Mouse (Mus musculus): ENCODE measurements around the gene Bhmt. TPM values are rescaled to one million over a fixed set of nuclear protein-coding genes. Genes with fewer than 3 reads are reported as not detected.

The Bhmt gene
- polyA plus RNA-seq (2015; fragmentation: Nextera tagmentation; extraction: Ambion mirVana), result 0.26 and 1.1 TPM in 2 replicates

DNA sequence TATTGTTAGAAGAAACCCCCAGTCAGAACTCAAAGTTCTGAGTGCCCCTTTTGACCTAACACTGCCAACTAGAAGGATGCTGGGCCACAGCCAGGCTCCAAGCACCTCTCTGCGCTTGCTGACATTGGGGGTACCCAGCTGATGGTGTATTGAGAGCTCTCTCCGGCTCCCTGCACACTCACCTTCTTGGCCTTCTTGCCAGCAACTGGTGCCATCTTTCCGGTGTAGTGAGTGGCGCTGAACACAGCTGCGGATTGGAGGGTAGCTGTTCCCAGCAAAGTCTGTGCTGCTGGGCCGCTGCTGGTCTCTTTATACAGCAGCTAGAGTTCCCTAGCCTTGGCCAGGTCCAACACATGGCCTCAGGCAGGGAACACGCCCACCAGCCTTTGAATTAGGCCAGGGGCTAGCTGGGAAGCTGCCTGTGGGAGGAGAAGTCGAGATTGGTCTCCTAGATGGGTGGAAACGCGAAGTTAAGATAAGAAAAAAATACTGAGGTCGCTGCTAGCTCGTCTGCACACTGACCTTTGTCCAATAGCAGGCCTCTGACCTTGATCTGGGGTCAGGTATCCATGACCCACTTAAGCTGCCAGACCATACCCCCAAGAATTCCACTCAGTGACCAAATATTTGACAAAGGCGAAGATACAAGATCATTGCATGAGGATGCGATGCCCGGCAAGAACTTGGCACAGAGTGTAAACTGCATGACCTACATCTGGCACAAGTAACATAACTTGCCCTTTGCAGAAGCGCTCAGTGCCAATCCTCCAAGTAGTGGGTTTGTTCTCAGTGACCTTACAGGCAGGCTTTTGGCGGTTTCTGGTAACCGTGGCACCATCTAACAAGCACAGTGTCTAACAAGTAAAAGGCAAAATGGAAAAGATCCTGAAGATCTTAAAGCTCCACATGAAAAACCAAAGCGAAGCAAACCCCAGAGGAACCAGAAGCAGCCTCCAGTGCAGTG is at the start of gene Bhmt:
Gene Bhmt (minus strand): TSS at position 680 of the 964 bp plus-strand sequence.
- Histone ChIP-seq H3K27me3 (no peaks in the 10 kb centered on the region), H3K27ac (replicated peaks) (no peak within 1 kb of the TSS), H3K36me3 (no peaks in the 10 kb centered on the region), H3K9me3 (no peaks in the 10 kb centered on the region), H3K4me3 (no peak within 1 kb of the TSS), H3K4me2 (no peak within 1 kb of the TSS), H3K9ac (no peak within 1 kb of the TSS), H3K4me1 (replicated peaks) (no peaks in the 10 kb centered on the region)
- no peak for ATAC-seq (ENCODE audit: low FRiP score, low read depth)
- WGBS, result 74% methylated on average over 19 of the region's 19 CpGs

DNA sequence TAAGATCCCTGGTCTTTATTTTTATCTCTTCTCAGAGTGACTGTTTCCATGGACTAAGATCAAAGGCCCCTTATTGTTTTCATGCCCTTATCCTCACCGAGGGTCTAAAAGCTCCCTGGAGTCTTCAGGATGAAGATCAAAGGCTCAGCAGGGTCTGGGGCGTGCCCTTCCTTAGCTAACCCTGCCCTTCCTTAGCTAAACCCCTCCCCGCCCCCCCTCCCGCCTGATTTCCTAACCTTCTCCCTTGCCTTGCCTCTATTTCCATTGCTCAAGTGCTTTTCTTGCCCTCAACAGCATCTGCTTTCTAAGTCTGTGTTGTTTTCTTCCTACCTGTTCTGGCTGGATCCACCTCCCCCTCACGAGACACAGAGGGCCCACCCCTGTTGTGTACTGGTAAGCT is 49.6 kb upstream of the Bhmt start:
- H3K27me3 ChIP-seq, result no peaks in the 10 kb centered on the region
- ATAC-seq (ENCODE audit: low FRiP score, low read depth), result no peak
- H3K4me2 ChIP-seq, result no peak overlapping the region
- WGBS, result 10% methylated on average over 5 of the region's 5 CpGs
- no peaks in the 10 kb centered on the region for H3K4me1 ChIP-seq (replicated peaks)
- H3K4me3 ChIP-seq, result no peak overlapping the region
- no peaks in the 10 kb centered on the region for H3K9me3 ChIP-seq
- no peak overlapping the region for H3K9ac ChIP-seq
- H3K36me3 ChIP-seq, result no peaks in the 10 kb centered on the region
- no peak overlapping the region for H3K27ac ChIP-seq (replicated peaks)

DNA sequence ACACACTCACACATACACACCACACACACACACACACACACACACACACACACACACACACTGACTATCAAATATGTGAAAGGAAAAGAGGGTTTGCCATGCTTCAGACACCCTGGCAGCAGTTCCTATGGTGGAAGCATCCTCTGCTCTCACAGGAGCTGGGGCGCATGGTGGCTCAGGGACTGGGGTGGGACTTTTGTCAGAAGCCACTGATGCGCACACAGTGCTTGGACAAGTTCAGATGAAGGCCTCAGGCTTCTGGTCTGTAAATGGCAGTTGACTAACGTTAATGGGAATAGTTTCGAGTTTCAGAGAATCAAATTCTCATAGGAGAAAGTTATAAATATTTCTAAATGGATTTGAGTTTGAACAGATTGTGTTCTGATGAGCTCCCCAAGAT is 47.5 kb upstream of the Bhmt start:
- 75% methylated on average over 4 of the region's 4 CpGs for WGBS
- Histone ChIP-seq H3K36me3 (no peaks in the 10 kb centered on the region), H3K9me3 (no peaks in the 10 kb centered on the region), H3K9ac (no peak overlapping the region), H3K4me3 (no peak overlapping the region), H3K27ac (replicated peaks) (no peak overlapping the region), H3K4me1 (replicated peaks) (no peaks in the 10 kb centered on the region), H3K27me3 (no peaks in the 10 kb centered on the region), H3K4me2 (no peak overlapping the region)
- no peak for ATAC-seq (ENCODE audit: low FRiP score, low read depth)

DNA sequence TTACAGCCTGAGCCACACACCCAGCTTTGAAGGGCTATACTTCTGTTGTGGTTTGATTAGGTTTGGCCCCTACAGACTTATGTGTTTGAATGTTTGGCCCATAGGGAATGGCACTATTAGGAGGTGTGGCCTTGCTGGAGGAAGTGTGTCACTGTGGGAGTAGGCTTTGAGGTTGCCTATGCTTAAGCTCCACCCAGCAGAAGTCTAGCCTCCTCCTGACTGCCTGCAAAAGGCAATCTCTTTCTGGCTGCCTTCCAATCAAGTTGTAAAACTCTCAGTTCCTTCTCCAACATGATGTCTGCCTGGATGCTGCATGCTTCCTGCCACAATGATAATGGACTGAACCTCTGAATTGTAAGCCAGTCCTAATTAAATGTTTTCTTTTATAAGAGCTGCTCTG is 45.6 kb upstream of the Bhmt start:
- H3K27ac ChIP-seq (replicated peaks), result no peak overlapping the region
- H3K36me3 ChIP-seq, result no peaks in the 10 kb centered on the region
- H3K27me3 ChIP-seq, result no peaks in the 10 kb centered on the region
- no peak for ATAC-seq (ENCODE audit: low FRiP score, low read depth)
- H3K9ac ChIP-seq, result no peak overlapping the region
- H3K9me3 ChIP-seq, result no peaks in the 10 kb centered on the region
- no peaks in the 10 kb centered on the region for H3K4me1 ChIP-seq (replicated peaks)
- no peak overlapping the region for H3K4me2 ChIP-seq
- no peak overlapping the region for H3K4me3 ChIP-seq

DNA sequence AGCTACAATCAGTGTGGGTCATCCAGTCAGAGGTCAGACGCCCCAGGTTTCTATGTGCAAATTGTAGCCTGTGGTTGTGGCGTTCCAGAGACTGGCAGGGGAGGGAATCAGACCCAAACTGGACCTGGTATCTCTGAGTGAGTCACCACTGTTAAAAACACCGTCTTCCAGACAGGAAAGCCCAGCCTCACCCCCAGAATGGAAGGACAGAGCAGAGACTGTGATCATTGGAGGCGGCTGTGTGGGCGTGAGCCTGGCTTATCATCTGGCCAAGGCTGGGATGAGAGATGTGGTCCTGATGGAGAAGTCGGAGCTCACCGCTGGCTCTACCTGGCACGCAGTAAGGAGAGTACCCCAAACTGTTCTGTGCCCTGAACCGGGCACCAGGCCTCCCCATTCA is 39.1 kb upstream of the Bhmt start:
- H3K4me1 ChIP-seq (replicated peaks), result 0 out of 2 replicates have a peak, but pooled peaks cover 3% of the 10 kb centered on the region
- no peaks in the 10 kb centered on the region for H3K36me3 ChIP-seq
- ATAC-seq (ENCODE audit: low FRiP score, low read depth), result no peak
- WGBS, result 78% methylated on average over 9 of the region's 9 CpGs
- no peak overlapping the region for H3K4me3 ChIP-seq
- H3K9ac ChIP-seq, result no peak overlapping the region
- 0 out of 2 replicates have a peak, but pooled peaks cover 4% of the 10 kb centered on the region for H3K27me3 ChIP-seq
- no peaks in the 10 kb centered on the region for H3K9me3 ChIP-seq
- no peak overlapping the region for H3K4me2 ChIP-seq
- H3K27ac ChIP-seq (replicated peaks), result no peak overlapping the region

DNA sequence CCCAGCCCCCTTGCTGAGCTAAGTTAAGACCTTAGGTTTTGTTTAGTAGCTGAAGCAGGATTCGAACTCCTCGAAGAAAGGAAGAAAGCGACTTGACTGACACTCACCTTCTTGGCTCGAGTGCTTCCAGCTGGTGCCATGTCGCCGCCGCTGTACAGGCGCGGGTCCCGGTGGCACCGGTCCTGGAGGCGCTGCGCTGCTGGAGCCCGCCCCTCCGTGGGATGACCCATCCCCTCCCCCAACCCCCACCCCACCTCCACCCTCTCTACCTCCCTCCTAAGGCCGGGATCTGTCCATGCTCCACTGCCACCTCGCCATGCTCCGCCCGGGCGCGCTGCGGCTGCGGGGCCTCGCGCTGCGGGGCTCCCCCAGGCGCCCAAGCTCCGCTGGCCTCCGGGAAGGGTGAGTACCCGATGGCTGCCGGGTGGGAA is 36.4 kb upstream of the Bhmt start, which contains the start of the genes Bhmt2 and Dmgdh:
Gene Bhmt2 (minus strand): TSS at position 172 of the 431 bp plus-strand sequence.
Gene Dmgdh (plus strand): TSS at position 303 of the 431 bp plus-strand sequence.
- Histone ChIP-seq H3K27ac (replicated peaks) (no peak within 1 kb of the TSS), H3K9me3 (no peaks in the 10 kb centered on the region), H3K27me3 (0 out of 2 replicates have a peak, but pooled peaks cover 4% of the 10 kb centered on the region), H3K4me2 (peak within 1 kb of the TSS; percentile 38), H3K4me1 (replicated peaks) (0 out of 2 replicates have a peak, but pooled peaks cover 3% of the 10 kb centered on the region), H3K9ac (no peak within 1 kb of the TSS), H3K4me3 (no peak within 1 kb of the TSS; the same call in 1 of the 2 replicates), H3K36me3 (no peaks in the 10 kb centered on the region)
- 10% methylated on average over 31 of the region's 31 CpGs for WGBS
- no peak for ATAC-seq (ENCODE audit: low FRiP score, low read depth)

DNA sequence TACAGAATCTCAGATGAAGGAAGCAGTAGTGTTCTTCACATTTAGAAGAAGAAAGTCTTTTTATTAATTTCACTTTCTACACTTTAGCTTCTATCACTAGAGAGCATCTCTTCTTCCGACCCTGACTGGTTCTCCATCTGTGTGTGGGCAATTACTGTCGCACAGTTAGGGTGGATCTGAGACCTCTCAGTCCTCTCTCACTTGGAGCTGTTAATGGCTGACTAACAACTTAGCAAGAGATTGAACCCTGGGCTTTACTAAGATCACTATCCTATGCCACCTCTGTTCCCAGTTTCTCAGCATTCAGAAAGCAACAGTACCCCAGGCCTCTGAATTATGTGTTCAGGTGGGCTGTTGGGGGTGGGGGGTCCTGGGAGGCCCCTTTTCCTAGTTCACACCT is 35.5 kb upstream of the Bhmt start:
- no peaks in the 10 kb centered on the region for H3K36me3 ChIP-seq
- no peak overlapping the region for H3K4me3 ChIP-seq
- no peak overlapping the region for H3K9ac ChIP-seq
- 0 out of 2 replicates have a peak, but pooled peaks cover 4% of the 10 kb centered on the region for H3K27me3 ChIP-seq
- H3K4me2 ChIP-seq, result no peak overlapping the region
- no peak for ATAC-seq (ENCODE audit: low FRiP score, low read depth)
- H3K9me3 ChIP-seq, result no peaks in the 10 kb centered on the region
- H3K27ac ChIP-seq (replicated peaks), result no peak overlapping the region
- 0 out of 2 replicates have a peak, but pooled peaks cover 3% of the 10 kb centered on the region for H3K4me1 ChIP-seq (replicated peaks)
- 85% methylated on average over 2 of the region's 2 CpGs for WGBS

DNA sequence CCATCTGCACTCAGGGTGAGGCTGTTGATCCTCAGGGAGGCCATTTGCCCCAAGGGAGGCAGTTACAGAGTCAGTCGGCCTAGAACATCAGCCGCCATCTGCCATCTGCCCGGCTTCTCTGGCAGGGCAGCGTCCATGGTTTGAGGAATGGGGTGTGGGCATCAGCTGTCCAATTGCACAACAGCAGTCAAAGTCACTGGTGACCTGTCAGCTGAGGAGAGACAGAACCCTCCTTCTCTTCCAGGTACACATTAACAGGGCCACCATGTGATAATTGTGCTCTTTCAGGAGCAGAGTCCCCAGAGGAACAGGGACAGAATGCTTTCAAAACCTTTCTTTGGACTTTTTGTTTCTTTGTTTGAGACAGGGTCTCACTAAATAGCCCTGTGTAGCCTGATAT is 34.6 kb upstream of the Bhmt start:
- H3K27ac ChIP-seq (replicated peaks), result no peak overlapping the region
- 0 out of 2 replicates have a peak, but pooled peaks cover 3% of the 10 kb centered on the region for H3K4me1 ChIP-seq (replicated peaks)
- H3K9ac ChIP-seq, result no peak overlapping the region
- 82% methylated on average over 4 of the region's 4 CpGs for WGBS
- H3K4me3 ChIP-seq, result no peak overlapping the region
- no peaks in the 10 kb centered on the region for H3K9me3 ChIP-seq
- ATAC-seq (ENCODE audit: low FRiP score, low read depth), result no peak
- H3K27me3 ChIP-seq, result 0 out of 2 replicates have a peak, but pooled peaks cover 4% of the 10 kb centered on the region
- no peak overlapping the region for H3K4me2 ChIP-seq
- no peaks in the 10 kb centered on the region for H3K36me3 ChIP-seq

DNA sequence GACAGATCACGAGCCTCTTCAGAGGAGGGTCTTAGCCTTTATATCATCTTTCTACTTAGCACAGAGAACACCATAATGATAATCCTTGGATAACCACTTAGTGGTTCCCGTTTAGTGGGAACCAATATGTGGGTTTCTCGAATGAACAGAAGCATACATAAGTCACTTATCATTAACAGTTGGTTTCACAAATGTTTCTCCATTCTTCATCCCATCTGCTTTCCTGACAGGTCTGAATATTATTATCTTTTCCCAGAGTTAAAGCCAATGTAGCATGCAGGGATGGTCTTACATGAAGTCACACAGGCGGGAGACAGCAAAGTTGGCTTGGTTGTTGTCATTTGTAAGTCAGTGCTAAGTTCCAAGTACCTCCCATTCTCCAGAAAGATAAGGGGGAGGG is 29.8 kb upstream of the Bhmt start:
- 91% methylated on average over 4 of the region's 4 CpGs for WGBS
- Histone ChIP-seq H3K27ac (replicated peaks) (no peak overlapping the region), H3K9ac (no peak overlapping the region), H3K36me3 (no peaks in the 10 kb centered on the region), H3K4me3 (no peak overlapping the region), H3K9me3 (no peaks in the 10 kb centered on the region), H3K27me3 (no peaks in the 10 kb centered on the region), H3K4me2 (no peak overlapping the region), H3K4me1 (replicated peaks) (no peaks in the 10 kb centered on the region)
- no peak for ATAC-seq (ENCODE audit: low FRiP score, low read depth)

DNA sequence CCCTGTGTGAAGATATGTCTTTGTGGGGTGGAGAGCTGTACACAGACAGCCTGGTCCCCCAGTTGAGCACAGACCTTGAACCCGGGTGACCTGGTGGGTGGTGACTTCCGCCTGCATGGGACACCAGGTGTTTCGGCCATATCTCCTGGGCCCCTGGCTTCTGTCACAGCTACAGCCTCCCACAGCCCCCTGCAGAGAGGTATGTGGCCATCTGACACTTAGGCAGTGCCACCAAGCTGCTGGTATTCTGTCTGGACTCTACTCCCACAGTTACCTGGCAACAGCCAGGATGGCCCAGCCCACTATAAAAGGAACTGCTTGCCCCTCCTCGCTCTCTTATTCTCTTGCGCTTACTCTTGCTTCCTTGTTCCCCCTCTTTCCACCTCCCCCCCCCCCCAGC is 20.2 kb upstream of the Bhmt start:
- WGBS, result 59% methylated on average over 5 of the region's 5 CpGs
- no peaks in the 10 kb centered on the region for H3K27me3 ChIP-seq
- 0 out of 2 replicates have a peak, but pooled peaks have one; percentile 38 for ATAC-seq (ENCODE audit: low FRiP score, low read depth)
- no peaks in the 10 kb centered on the region for H3K9me3 ChIP-seq
- no peaks in the 10 kb centered on the region for H3K36me3 ChIP-seq
- no peak overlapping the region for H3K27ac ChIP-seq (replicated peaks)
- H3K4me1 ChIP-seq (replicated peaks), result no peaks in the 10 kb centered on the region
- no peak overlapping the region for H3K4me2 ChIP-seq
- no peak overlapping the region for H3K4me3 ChIP-seq
- no peak overlapping the region for H3K9ac ChIP-seq

DNA sequence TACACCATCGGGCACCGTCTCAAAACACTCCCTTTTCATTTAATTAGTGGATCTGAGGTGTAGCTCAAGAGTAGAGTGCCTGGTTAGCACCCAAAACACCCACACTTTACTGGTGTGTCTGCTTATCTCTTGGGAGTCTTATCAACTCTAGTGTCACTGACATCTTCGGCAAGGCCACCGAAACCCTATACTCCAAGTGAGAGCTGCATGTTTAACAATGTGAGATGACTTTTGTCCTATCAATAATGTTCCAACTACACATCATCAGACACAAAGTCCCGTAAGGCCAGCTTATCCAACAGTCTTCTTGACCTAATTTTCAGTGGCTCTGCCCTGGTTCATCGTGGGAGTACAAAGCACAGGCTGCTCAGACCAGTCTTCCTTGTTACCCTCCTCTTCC is 15.6 kb upstream of the Bhmt start:
- H3K4me2 ChIP-seq, result no peak overlapping the region
- H3K9ac ChIP-seq, result no peak overlapping the region
- no peaks in the 10 kb centered on the region for H3K27me3 ChIP-seq
- no peak overlapping the region for H3K4me3 ChIP-seq
- H3K4me1 ChIP-seq (replicated peaks), result no peaks in the 10 kb centered on the region
- no peaks in the 10 kb centered on the region for H3K36me3 ChIP-seq
- ATAC-seq (ENCODE audit: low FRiP score, low read depth), result no peak
- H3K27ac ChIP-seq (replicated peaks), result no peak overlapping the region
- no peaks in the 10 kb centered on the region for H3K9me3 ChIP-seq
- 97% methylated on average over 6 of the region's 6 CpGs for WGBS

DNA sequence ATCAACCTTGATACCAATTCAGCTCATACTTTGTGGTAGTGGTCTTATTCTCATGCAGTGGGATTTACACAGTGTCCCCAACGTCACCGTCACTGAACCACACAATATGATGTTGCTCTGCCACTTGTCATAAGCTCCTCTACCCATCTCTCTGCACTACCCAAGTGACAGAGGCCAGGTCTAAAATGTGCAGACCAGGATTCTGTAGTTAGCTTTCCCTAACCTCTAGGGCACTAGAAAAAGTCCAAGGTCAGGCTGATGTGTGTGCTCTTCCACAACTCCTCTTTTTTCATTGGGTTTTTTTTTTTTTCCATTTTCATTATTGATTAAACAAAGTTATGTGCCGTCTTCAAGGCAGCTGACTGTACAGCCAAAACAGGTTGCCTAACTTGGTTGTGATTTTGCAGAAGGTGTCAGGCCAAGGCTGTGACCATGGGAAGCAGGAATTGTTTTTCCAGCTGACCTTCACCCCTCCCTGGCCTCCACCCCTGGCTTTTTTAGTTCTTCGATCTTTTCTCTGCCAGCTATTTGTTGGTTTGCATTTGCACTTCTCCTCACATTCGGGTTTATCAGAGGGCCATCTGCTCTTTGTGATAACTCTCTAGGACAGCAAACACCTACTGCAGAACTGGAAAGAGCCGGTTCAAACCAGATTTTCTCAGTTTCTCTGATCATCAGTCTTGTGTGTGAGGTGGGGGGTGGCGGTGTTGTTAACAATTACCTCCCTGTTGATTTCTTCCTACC is 10.8 kb upstream of the Bhmt start:
- H3K4me3 ChIP-seq, result no peak overlapping the region
- H3K4me1 ChIP-seq (replicated peaks), result no peaks in the 10 kb centered on the region
- no peak overlapping the region for H3K9ac ChIP-seq
- WGBS, result 80% methylated on average over 7 of the region's 7 CpGs
- no peak overlapping the region for H3K4me2 ChIP-seq
- H3K27me3 ChIP-seq, result no peaks in the 10 kb centered on the region
- no peaks in the 10 kb centered on the region for H3K9me3 ChIP-seq
- no peak overlapping the region for H3K27ac ChIP-seq (replicated peaks)
- no peak for ATAC-seq (ENCODE audit: low FRiP score, low read depth)
- H3K36me3 ChIP-seq, result no peaks in the 10 kb centered on the region

All from hindbrain, embryonic 15.5 days (tissue).